Mouse (Mus musculus) kidney, adult 10 weeks (tissue): ENCODE measurements around the gene Gm4869. TPM values are rescaled to one million over a fixed set of nuclear protein-coding genes. Genes with fewer than 3 reads are reported as not detected.

Experiments
- polyA plus RNA-seq: library from polyadenylated mRNA; stranded (reverse); fragments of 350-450 nt; fragmentation: Illumina TruSeq; extraction: RNeasy Lipid Tissue Mini Kit (QIAGEN cat#74804); gene quantifications from one replicate; pipeline ENCODE4 v1.2.3, GENCODE M21; 2014; ENCODE audit warnings: low read depth, low replicate concordance

Gm4869 gene
- not detected for polyA plus RNA-seq

GRCm38 (mm10) chr5:140445345-140445744 lies at the start of gene Gm4869:
Gene Gm4869, plus strand, starts transcription at chr5:140445645.

DNA sequence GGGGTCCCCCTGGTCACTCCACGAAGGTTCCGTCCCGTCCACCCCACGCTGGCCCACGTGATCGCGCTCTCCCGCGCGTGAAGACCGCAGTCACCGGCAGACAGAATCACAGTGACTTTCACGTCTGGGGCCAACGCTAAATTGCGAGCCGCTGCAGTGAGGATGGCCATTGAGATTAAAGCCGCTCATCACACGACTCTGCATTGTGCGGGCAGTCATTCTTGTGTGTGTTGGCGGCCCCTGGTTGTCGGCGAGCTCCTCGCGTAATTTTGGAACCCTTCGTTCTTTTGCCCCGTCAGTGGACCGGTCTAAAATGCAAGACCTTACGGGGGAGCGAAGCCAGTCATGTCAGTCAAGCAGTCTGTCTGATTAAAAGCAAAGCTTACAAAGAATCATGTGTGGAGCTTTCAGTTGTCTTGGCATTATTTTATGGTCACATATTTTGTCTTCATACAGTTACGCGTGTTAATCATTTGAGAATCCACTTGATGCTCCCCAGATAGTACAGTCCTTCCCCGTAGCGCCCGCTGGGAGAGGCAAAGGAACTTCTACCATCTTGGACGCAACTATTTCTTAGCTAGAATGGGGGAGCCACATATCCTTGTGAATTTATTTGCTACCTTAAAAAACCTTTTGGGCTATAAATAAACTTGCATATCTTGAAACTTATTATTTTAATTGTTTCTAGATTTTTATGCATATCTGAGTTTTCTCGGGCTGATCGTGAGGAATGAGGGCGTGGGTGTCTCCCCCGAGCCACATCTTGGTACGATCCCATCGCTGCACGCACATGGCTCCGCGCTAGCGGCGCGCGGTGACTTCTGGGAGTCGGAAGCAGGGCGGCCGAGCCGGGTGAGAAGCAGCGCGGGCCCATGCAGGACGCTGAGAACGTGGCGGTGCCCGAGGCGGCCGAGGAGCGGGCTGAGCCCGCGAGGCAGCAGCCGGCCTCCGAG lies 26.7 kb upstream of the Gm4869 start, which contains the start of gene Eif3b:
Gene Eif3b (plus strand): TSS at position 840 of the 953 bp plus-strand sequence.

DNA sequence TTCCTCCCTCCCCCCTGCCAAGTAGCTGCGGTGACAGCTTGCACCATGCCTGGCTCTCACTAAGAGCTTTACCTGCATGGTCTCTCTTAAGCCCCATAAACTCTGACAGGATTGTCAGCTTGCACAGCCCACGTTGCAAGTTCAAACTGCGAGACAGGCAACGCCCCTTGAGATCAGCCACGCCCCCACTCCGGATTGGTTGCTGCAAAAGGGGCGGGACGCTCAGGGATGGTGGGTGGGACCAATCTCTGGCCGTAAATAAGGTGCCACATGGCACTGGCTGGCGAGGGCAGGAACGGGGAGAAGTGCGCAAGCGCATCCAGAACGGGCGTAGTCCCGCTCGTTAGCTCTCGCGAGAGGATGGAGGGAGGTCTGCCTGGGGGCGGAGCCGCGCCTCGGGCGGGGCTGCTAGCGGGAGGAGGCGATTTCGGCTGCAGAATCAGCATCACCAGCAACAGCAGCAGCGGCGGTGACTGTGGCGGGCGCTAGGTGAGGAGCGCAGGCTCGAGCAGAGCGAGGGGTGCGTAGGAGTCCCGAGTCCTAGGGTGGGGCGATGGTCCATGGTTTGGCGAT lies 59.8 kb downstream of the Gm4869 start, which contains the start of gene Chst12:
Gene Chst12 (plus strand): TSS at position 343 of the 573 bp plus-strand sequence.

Other genes with a start within 250 kb of the Gm4869 start
- gene Mad1l1, start 124.1 kb upstream of the Gm4869 start, polyA plus RNA-seq = not detected
- 0.53 TPM for gene Nudt1, start 124.0 kb upstream of the Gm4869 start, polyA plus RNA-seq
- 0.73 TPM for gene Mrm2, start 113.7 kb upstream of the Gm4869 start, polyA plus RNA-seq
- gene Snx8, start 56.4 kb upstream of the Gm4869 start, polyA plus RNA-seq = 0.36 TPM
- 25.0 TPM for gene Eif3b, start 26.3 kb upstream of the Gm4869 start, polyA plus RNA-seq
- not detected for gene Chst12, start 59.9 kb downstream of the Gm4869 start, polyA plus RNA-seq
- not detected for gene Grifin, start 119.4 kb downstream of the Gm4869 start, polyA plus RNA-seq
- gene Lfng, start 161.7 kb downstream of the Gm4869 start, polyA plus RNA-seq = 0.57 TPM
- 0.97 TPM for gene Ttyh3, start 203.4 kb downstream of the Gm4869 start, polyA plus RNA-seq